Mouse (Mus musculus): ENCODE results near the gene Nup210.

DNA sequence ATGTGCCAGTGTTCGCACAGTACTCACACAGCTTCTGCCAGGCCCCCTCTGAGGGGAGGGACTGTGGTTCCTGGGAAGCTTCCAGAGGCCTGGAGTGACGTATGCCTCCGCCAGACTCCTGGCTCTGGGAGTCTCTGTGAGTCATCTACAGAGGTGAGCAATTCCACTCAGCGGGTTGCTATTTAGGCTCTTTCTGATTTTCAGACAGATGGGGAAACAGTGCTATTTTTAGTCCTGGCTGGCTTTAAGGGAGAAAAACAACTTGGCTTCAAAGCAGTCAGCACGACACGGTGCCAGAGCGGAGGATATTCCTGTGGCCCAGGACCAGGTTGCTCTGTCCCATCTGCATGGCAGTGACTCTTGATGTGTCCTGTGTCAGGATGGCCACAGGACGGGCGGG, 40.4 kb downstream of the Nup210 start:
- TF ChIP-seq CTCF (IDR thresholded peaks at IDR 0.05; ENCODE audit: borderline replicate concordance, extremely low read depth, insufficient read depth, insufficient read length) = no peak
- TF ChIP-seq POLR2A (IDR thresholded peaks at IDR 0.05; ENCODE audit: borderline replicate concordance, extremely low read depth, insufficient read depth, insufficient read length, poor library complexity, severe bottlenecking) = no peak

Data from brain, embryonic 14.5 days (tissue).